Mouse (Mus musculus) embryonic fibroblast, embryonic 13.5 days (primary cell): ENCODE measurements around the gene Xirp1. TPM values are rescaled to one million over a fixed set of nuclear protein-coding genes. Genes with fewer than 3 reads are reported as not detected.

Experiments used
- H3K27ac ChIP-seq: 2 replicates; pipeline ENCODE4 v1.5.1; 2012; ENCODE audit warnings: low read length, control low read depth, inconsistent platforms; ENCODE audit not compliant: insufficient read depth
- H3K4me1 ChIP-seq: 2 replicates; pipeline ENCODE4 v1.6.1; 2011; ENCODE audit warnings: low read length; ENCODE audit not compliant: control insufficient read depth, insufficient read depth
- H3K4me3 ChIP-seq: 2 replicates; pipeline ENCODE4 v1.5.1; 2011; ENCODE audit warnings: mild to moderate bottlenecking, control low read depth, low read length; ENCODE audit not compliant: insufficient read depth
- CTCF ChIP-seq: IDR thresholded peaks from 2 replicates; pipeline ENCODE4 v1.5.1; 2011; ENCODE audit warnings: mild to moderate bottlenecking, control low read depth, low read length, moderate library complexity, borderline replicate concordance; ENCODE audit not compliant: insufficient read depth
- POLR2A ChIP-seq: IDR thresholded peaks from 2 replicates; pipeline ENCODE4 v1.6.1; 2011; ENCODE audit warnings: low read depth, mild to moderate bottlenecking, control low read depth, low read length, moderate library complexity
- polyA plus RNA-seq: library from polyadenylated mRNA; stranded (reverse); fragments of >200 nt; gene quantifications from 2 replicates; pipeline ENCODE4 v1.2.4, GENCODE M21; 2011; ENCODE audit warnings: low read depth; ENCODE audit not compliant: missing spikeins, insufficient read length

Xirp1 gene
- polyA plus RNA-seq, 1 experiment, result not detected

DNA sequence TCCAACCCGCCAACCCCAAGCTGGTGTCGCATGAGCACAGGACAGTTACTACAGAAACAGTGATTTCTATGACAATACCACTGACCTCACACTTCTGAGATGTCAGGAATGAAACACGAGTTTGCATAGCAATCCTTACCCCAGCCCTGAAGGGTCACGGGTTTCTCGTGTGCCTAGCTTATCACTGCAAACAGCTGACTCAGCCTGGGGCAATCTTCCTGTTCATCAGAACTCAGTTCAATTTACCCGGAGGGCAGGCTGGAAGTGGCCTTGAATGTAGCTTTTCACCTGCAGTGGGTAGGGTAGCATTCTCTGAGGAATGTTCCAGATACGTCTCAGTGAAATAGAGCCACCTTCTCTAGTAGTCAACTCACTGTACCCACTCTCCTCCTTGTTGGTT, 29.2 kb downstream of the Xirp1 start:
- H3K4me3 ChIP-seq, result no peak overlapping the region
- H3K4me1 ChIP-seq, result no peaks in the 10 kb centered on the region
- TF ChIP-seq CTCF (no peak), POLR2A (no peak)
- H3K27ac ChIP-seq, result no peak overlapping the region

DNA sequence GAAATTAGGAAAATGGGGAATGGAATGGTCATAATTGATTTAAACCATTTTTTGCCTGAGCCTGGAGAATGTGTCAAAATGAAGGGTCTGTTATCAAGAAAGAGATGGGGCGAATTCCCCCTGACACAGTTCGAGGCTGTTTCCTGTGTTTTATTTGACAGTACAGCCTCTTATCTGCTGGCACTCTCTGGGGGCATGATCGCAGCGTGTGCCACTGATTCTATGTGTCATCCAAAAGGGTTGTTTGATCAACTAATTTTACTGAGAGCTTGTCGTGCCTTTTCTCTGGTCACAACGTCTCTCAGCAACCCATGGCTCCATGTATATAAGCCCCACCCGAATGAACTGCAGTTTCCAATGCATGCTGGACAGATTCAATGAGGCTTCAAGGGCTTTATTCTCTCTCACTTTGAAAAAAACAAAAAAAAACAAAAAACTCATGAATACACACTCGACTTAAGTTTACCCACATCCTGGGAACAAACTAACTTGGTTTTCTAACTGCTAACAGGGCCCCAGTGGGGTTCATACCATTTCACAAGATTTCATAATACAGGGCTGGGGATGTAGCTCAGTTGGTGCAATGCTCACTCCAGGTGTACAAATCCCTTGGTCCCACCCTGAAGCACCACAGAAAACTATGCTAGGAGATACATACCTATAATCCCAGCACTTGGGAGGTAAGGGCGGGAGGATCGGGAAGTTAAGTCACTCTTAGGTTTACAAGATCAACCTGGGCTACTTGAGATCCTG, 30.1 kb downstream of the Xirp1 start:
- Histone ChIP-seq H3K4me3 (no peak overlapping the region), H3K27ac (no peak overlapping the region), H3K4me1 (no peaks in the 10 kb centered on the region)
- TF ChIP-seq POLR2A, result no peak
- no peak for TF ChIP-seq CTCF

DNA sequence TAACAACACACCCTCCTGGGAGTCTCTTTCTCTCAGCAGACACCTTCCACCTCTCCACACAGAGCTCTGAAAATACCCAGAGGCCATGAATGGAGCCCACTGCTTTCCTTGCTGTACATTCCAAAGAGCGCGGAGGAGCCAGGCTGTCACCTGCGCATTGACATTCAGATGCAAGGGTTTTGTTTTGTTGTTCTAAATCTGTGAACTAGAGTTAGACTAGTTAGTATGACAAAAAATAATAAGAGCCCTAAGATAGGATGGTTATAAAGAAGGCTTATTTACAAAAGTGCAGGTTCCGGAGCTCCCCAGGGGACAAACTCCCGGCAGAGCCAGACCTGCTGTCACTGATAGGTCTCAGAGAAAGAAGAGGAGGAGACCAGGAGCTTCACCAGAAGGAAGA, 32.1 kb downstream of the Xirp1 start:
- TF ChIP-seq POLR2A, result no peak
- TF ChIP-seq CTCF, result no peak
- Histone ChIP-seq H3K27ac (no peak overlapping the region), H3K4me1 (no peaks in the 10 kb centered on the region), H3K4me3 (no peak overlapping the region)

- Histone ChIP-seq H3K4me1 (no peaks in the 10 kb centered on the region; the same call in 1 of the 2 replicates), H3K4me3 (no peak overlapping the region), H3K27ac (no peak overlapping the region)
- no peak for TF ChIP-seq CTCF
- TF ChIP-seq POLR2A, result no peak
Observed at GRCm38 (mm10) chr9:119988304-119988703, 35.1 kb downstream of the Xirp1 start.

DNA sequence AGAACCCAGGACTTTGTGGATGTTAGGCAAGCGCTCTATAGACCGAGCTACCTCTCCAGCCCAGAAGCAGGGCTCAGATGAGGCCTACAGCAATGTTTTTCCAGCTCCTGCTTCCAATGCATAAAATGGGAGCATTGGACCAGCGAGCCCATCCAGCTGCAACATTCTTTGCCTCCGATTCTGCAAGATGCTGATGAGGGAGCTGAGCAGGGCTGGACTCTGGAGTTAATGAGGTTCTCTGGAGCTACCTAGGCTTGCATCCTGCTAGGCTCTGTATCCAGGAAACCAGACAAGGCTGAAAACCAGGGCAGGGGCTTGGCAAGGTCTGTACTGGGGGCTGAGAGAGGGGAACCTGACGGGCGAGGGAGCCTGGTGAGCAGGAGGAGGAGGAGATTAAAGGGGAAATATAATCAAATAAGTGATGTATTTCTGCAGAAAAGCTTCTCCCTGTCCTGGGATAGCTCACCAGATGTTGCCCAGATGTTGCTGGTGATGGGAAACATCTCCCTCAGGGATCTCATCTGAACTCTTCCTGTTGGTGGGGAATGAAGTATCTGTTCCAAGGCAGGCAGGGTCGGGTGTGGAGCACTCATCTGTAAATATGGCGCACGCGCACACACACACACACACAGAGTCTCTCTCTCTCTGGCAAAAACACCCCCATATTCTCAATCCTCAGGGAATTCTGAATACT, 37.4 kb downstream of the Xirp1 start:
- Histone ChIP-seq H3K27ac (no peak overlapping the region), H3K4me1 (no peaks in the 10 kb centered on the region; the same call in 1 of the 2 replicates), H3K4me3 (no peak overlapping the region)
- no peak for TF ChIP-seq CTCF
- TF ChIP-seq POLR2A, result no peak

DNA sequence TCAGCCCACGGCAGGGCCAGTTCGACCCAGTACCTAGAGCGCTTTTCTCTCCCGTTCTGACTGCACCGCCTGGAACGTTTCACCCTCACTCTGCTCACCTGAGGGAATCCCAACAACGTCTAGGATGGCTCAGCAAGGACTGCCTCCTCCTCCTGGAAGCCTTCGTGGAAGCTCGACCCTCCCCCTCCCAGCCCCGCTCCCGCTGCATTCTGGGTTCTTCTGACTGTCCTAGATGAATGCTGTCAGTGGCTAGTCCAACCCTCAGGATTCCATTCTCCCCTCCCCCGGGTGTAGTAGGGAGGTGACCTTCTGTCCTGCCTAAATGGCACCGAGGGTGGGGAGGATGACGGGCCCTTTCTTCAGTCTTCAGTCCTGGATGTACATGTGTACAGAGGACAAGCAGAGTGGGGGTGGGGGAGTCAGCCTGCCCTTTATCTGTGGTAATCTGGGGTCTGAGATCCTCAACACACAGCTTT, 38.8 kb downstream of the Xirp1 start, which contains the start of gene Csrnp1:
Gene Csrnp1 (minus strand): TSS at position 123 of the 476 bp plus-strand sequence.
- Histone ChIP-seq H3K4me1 (peaks cover 4% of the 10 kb centered on the region), H3K27ac (peak within 1 kb of the TSS; percentile 97), H3K4me3 (peak within 1 kb of the TSS; percentile 76)
- TF ChIP-seq POLR2A (peak; percentile 38; the same call in 1 of the 2 replicates), CTCF (no peak)

- TF ChIP-seq POLR2A (peak; percentile 95), CTCF (no peak)
- Histone ChIP-seq H3K4me1 (peaks cover 9% of the 10 kb centered on the region), H3K27ac (peak overlapping the region; percentile 97), H3K4me3 (peak overlapping the region; percentile 76)
Observed at GRCm38 (mm10) chr9:119983585-119984535, 39.5 kb downstream of the Xirp1 start.

GRCm38 (mm10) chr9:119982956-119983551, 40.3 kb downstream of the Xirp1 start:
- TF ChIP-seq CTCF (no peak), POLR2A (no peak)
- peak overlapping the region; percentile 97 for H3K27ac ChIP-seq
- H3K4me1 ChIP-seq, result peaks cover 17% of the 10 kb centered on the region
- peak overlapping the region; percentile 76 for H3K4me3 ChIP-seq

- peak overlapping the region; percentile 76 for H3K4me3 ChIP-seq
- H3K4me1 ChIP-seq, result peaks cover 23% of the 10 kb centered on the region
- peak; percentile 62; the same call in 1 of the 2 replicates for TF ChIP-seq CTCF
- no peak for TF ChIP-seq POLR2A
- peak overlapping the region; percentile 97 for H3K27ac ChIP-seq
Observed at GRCm38 (mm10) chr9:119982241-119982811, 41.1 kb downstream of the Xirp1 start.
